Mouse (Mus musculus) bone marrow macrophage, adult 2 months (primary cell): ENCODE measurements around the gene Arfgef2.

Experiments
- CTCF ChIP-seq: IDR thresholded peaks from 2 replicates; pipeline ENCODE4 v1.5.1; 2012; ENCODE audit warnings: low read depth, mild to moderate bottlenecking, low read length, moderate library complexity
- POLR2A ChIP-seq: IDR thresholded peaks from 2 replicates; pipeline ENCODE4 v1.6.1; 2012; ENCODE audit warnings: mild to moderate bottlenecking, low read depth, low read length, borderline replicate concordance

DNA sequence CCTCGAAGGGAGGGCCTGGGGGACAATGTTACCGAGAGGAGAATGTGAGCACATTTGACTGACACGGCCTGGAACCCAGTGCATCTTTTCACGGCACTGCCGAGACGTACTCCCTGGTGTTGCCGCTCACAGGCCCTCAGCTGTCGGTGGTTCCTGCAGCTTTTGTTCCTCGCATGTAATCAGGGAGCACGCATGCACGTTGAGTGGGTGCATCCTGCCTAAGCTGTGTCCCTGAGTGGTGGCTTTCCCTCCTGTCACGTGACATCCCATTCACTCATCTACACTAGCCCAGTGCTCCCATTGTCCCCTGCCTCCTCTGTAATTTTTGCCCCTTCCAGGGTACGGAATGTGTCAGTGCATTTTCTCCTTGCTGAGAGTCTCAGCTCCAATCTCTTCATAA is 91.0 kb downstream of the Arfgef2 start:
- TF ChIP-seq POLR2A (no peak), CTCF (no peak)
